Mouse (Mus musculus): ENCODE measurements around the gene Megf6.

- no peak for TF ChIP-seq EP300 (optimal IDR thresholded peaks at IDR 0.05)
- no peak for TF ChIP-seq CTCF (IDR thresholded peaks at IDR 0.05; ENCODE audit: low read depth)
These were observed 30.5 kb upstream of the Megf6 start, which contains the start of gene Trp73 for GRCm38 (mm10) chr4:154140182-154140212.
